Mouse (Mus musculus) Patski (cell line): Measurements from ENCODE around the gene Pgm3. TPM values are rescaled to one million over a fixed set of nuclear protein-coding genes. Genes with fewer than 3 reads are reported as not detected.

Experiments used
- ATAC-seq: fragments of 100-300 bp; one replicate; pipeline ENCODE4 v1.8.0; 2021
- CTCF ChIA-PET: fragments of 350-600 bp; sonication (Branson Sonifier 250); formaldehyde crosslinking; loops from one replicate; lab custom pipeline; 2022; ENCODE audit warnings: inconsistent platforms; lab: Charles Lee
- POLR2A ChIA-PET: fragments of 350-600 bp; sonication (Branson Sonifier 250); formaldehyde crosslinking; loops from one replicate; lab custom pipeline; 2022; ENCODE audit warnings: antibody characterized with exemption, inconsistent platforms; lab: Charles Lee
- DNase-seq: peaks from one replicate; pipeline ENCODE4 v3.0.0-alpha.2; 2011; ENCODE audit warnings: low read depth, low spot score
- H3K27me3 ChIP-seq: fragments of 371-371 bp; one replicate; pipeline ENCODE4 v1.5.1; 2021
- CTCF ChIP-seq: fragments of 100-300 bp; IDR thresholded peaks from one replicate; pipeline ENCODE4 v1.5.1; 2021
- in situ Hi-C: fragments of 300-500 bp; cut with MboI; formaldehyde crosslinking; loops from 3 replicates; pipeline ENCODE4 v1.11.1; 2018; ENCODE audit warnings: low pct_unique_long_range_greater_than_20kb, mixed read lengths
- polyA plus RNA-seq: library from polyadenylated mRNA; unstranded; gene quantifications from one replicate; pipeline ENCODE4 v1.2.3, GENCODE M21; 2021

The Pgm3 gene
- polyA plus RNA-seq, 1 experiment from 2014 or later: 27.6 TPM

DNA sequence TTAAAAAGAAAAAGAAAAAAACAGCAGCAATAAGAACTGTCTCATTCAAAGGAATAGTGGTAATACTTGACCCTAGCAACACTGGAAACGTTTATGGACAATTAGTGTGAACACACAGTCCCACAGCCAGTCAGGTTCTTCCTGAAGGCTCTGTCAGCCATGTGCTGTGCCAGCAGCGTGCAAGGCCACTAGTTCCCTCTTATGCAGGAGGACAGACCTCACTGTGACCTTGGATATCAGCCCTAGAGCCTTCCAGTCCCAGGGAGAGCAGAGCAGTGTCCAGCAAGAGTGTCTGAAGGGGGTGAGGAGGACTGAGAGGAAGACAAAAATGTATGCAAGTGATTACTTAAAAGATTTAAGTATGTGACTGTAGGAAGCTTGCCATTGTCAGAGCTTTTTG, 46.0 kb downstream of the Pgm3 start:
- ChIA-PET POLR2A (no interaction called here), CTCF (no interaction called here)
- H3K27me3 ChIP-seq: no peaks in the 10 kb centered on the region
- in situ Hi-C loops: no loop called here
- DNase-seq (no peak), ATAC-seq (no peak)
- TF ChIP-seq CTCF: no peak

DNA sequence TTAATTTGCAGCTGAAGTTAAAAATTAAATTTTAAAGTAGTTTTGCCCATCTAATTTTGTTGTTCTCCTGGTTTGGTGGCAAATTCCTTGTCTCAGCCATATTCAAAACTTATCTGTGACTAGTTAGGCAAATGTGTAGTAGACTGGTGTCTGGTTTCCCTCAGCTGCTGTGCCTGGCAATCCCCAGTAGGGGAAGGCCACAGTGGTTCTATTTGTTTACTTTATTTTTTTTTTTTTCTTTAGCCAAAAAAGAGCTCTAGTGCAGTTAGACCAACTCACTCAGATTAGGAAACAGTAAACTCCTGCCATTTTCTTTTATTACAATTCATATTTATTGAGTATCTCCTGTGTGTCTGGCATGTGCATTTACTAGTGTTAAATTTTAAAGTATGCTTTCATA, 49.3 kb downstream of the Pgm3 start:
- DNase-seq: no peak
- H3K27me3 ChIP-seq: no peaks in the 10 kb centered on the region
- CTCF ChIA-PET: interaction anchor here (0.7 to 1.1 kb wide), 2 partner anchors 14 to 46 kb away, joined by 4 to 5 read pairs; no protein-coding TSS in a partner anchor
- in situ Hi-C loops: no loop called here
- POLR2A ChIA-PET: no interaction called here
- TF ChIP-seq CTCF: peak; percentile 13
- ATAC-seq: no peak

DNA sequence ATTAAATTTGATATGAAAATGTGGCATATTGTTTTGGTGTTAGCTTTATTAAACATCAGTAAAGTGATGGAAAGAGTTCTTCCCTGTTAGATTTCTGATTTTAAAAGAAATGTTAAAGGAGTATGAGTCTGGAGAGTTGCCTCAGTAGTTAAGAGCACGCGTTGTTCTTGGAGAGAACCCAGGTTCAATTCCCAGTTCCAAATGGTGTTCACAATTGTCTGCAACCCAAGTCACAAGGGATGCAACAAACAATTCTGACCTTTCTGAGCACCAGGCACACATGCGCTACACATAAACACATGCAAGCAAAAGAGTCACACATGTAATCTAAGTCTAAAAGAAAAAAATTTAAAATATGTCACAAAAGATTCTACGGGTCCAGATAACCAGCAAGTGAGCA, 56.8 kb downstream of the Pgm3 start:
- ATAC-seq (no peak), DNase-seq (no peak)
- no peaks in the 10 kb centered on the region for H3K27me3 ChIP-seq
- TF ChIP-seq CTCF: no peak
- in situ Hi-C loops: no loop called here
- ChIA-PET CTCF (interaction anchor here (0.6 to 1.4 kb wide), 4 partner anchors 15 to 58 kb away, joined by 3 to 4 read pairs (median 3); no protein-coding TSS in a partner anchor), POLR2A (no interaction called here)

DNA sequence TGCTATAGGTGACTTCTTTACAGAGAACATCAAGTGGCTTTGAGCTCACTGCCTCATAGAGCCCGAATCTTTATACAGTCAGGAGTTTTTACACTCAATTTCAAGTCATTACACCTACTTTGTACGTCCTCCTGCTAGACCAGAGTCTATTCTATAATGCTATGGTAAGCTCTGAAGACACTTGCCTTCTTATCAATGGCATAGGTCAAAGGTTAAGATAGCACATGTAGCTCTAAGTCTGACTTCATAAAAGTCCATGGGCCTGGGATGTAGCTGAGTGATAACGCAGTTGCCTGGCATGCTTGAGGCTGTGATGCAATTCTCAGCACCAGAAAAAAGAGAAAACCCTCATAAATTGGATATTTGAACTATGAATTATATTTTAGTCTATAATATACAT, 57.3 kb downstream of the Pgm3 start:
- TF ChIP-seq CTCF: no peak
- H3K27me3 ChIP-seq: no peaks in the 10 kb centered on the region
- ATAC-seq (no peak), DNase-seq (no peak)
- POLR2A ChIA-PET: no interaction called here
- CTCF ChIA-PET: interaction anchor here (0.6 to 1.4 kb wide), 3 partner anchors 15 to 30 kb away, joined by 3 read pairs; no protein-coding TSS in a partner anchor
- in situ Hi-C loops: no loop called here

DNA sequence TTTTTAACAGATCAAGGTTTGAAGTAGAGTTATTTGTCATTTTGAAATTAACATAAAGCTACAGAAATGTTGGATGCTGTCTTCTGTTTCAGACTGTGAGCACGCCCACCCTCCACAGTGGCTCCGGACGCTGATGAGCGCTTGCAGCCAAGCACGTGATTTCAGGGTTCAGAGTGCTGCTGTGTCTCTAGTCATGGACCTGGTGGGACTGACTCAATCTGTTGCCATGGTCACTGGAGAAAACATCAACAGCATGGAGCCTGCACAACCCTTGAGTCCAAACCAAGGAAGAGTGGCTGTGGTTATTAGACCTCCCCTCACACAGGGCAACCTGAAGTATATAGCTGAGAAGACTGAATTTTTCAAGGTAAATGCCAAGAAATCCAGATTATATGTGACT, 57.9 kb downstream of the Pgm3 start:
- no peaks in the 10 kb centered on the region for H3K27me3 ChIP-seq
- ChIA-PET POLR2A (interaction anchor here (1.1 kb wide), 1 partner anchor 17 kb away, joined by 3 read pairs; no protein-coding TSS in a partner anchor), CTCF (interaction anchor here (1.4 kb wide), 1 partner anchor 31 kb away, joined by 3 read pairs; no protein-coding TSS in a partner anchor)
- DNase-seq (no peak), ATAC-seq (no peak)
- no peak for TF ChIP-seq CTCF
- in situ Hi-C loops: no loop called here

DNA sequence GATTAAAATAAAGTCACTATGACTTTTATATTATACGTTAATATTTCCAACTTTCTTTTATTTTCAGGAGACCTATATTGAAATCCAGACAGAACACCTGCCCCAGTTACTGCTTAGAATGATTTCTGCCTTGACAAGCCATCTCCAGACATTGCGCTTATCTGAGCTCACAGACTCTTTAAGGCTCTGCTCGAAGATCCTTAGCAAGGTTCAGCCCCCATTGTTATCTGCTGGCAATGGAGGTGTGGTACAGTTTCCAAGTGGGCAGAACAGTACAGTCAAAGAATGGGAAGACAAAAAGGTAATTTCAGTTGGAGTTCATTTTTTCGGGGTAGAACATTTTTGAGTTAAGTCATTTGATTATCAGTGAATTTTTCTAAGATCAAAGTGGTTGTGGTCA, 64.2 kb downstream of the Pgm3 start:
- in situ Hi-C loops: no loop called here
- no peak for ATAC-seq
- no peaks in the 10 kb centered on the region for H3K27me3 ChIP-seq
- ChIA-PET POLR2A (no interaction called here), CTCF (interaction anchor here (2.0 to 2.6 kb wide), 2 partner anchors 15 to 16 kb away, joined by 5 read pairs; no protein-coding TSS in a partner anchor)
- no peak for DNase-seq
- TF ChIP-seq CTCF: no peak

Other genes with a start within 250 kb of the Pgm3 start
- 5.3 TPM for gene Ube2cbp, start 106.9 kb downstream of the Pgm3 start, polyA plus RNA-seq
- gene Dop1a, start 104.7 kb downstream of the Pgm3 start, polyA plus RNA-seq: 21.7 TPM
- gene Rwdd2a, start 149 bp upstream of the Pgm3 start, polyA plus RNA-seq: 5.6 TPM
- gene Me1, start 124.1 kb upstream of the Pgm3 start, polyA plus RNA-seq: 109 TPM
- 2.7 TPM for gene Prss35, start 171.8 kb upstream of the Pgm3 start, polyA plus RNA-seq